Mouse (Mus musculus): Measurements from ENCODE around the gene Vmn2r2. TPM values are rescaled to one million over a fixed set of nuclear protein-coding genes. Genes with fewer than 3 reads are reported as not detected.

The Vmn2r2 gene
- not detected in 2 replicates for total RNA-seq (2014; rRNA removed; ENCODE audit: low replicate concordance)
- polyA plus RNA-seq (2015; fragmentation: Nextera tagmentation; extraction: Ambion mirVana) = not detected in 2 replicates

DNA sequence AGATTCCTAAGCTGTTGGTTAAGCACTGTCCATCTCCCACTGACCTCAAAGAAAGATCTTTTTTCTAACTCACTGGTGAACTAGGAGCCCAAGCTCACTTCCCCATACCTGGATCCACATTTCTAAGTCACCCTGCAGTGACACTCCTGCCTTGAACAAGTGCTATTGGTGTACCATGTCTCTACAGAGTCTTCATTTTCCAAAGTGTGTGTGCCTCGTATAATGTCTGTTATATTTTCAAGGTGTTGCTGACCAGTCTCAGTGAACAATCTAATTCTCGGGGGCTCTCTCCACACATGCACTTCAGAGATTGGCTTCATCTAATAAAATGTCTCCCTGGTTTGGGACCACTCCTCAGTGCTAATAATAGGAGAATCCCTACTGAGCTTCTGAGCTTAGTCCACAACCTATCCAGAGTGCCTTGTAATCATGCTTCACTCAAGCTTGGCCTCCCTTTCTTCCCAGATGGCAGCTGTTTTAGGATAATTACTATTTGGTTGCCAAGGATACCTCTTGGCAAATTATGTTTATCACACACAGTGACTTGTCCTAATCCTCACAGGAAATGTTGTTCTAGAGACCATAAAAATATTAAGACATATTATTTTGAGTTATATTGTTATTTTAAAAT, at the start of gene Vmn2r2:
Gene Vmn2r2 (minus strand): TSS at position 51 of the 631 bp plus-strand sequence.
- Histone ChIP-seq H3K27ac (ENCODE audit: low read depth) (no peak within 1 kb of the TSS), H3K4me2 (ENCODE audit: low read depth, low read length) (no peak within 1 kb of the TSS), H3K4me1 (ENCODE audit: control insufficient read depth, insufficient read depth) (no peaks in the 10 kb centered on the region), H3K9ac (replicated peaks; ENCODE audit: low read depth, low read length) (no peak within 1 kb of the TSS), H3K9me3 (replicated peaks; ENCODE audit: control insufficient read depth, low read length) (no peaks in the 10 kb centered on the region), H3K4me3 (ENCODE audit: low read depth, low read length) (no peak within 1 kb of the TSS), H3K36me3 (replicated peaks; ENCODE audit: control insufficient read depth, insufficient read depth, low read length) (no peaks in the 10 kb centered on the region), H3K27me3 (ENCODE audit: control insufficient read depth, insufficient read depth, low read length) (no peaks in the 10 kb centered on the region)
- DNase-seq (ENCODE audit: low spot score) (no peak), ATAC-seq (ENCODE audit: insufficient read depth, low read depth) (no peak)
- TF ChIP-seq EP300 (IDR thresholded peaks at IDR 0.05; ENCODE audit: low read depth) (no peak), CTCF (IDR thresholded peaks at IDR 0.05; ENCODE audit: low read depth) (no peak)
- WGBS = 71% methylated on average over 2 of the region's 2 CpGs

DNA sequence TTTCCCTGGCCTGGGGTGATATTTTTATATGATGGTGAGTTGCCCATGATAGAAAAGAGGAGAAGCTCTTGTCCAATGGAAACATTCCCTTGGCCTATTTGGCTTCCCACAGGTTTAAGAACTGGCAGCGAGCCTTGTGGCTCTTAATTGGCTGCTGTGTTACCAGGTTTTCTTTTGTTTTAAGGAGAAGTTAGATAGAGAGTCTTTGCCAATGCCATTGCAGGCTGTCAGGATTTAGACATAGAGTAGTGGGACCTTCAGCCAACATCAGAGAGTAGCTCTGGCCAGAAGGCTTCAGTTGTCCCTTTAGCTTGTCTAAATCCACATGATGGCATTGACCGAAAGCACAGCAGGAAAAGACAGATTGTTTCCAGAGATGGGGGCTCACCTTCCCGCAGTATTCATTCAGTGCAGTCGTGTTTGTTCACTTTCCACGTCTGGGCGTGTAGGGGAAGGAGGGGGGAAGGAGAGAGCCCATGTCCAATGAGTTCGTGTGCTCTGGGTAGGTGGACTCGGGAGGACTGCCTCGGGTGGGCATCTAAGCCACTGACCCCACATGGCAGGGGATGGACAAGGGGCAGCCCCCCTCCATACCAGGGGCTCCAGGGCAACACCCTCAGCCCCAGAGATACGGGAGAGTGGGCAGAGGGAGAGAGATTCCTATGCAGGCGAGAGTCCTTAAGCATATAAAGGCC, 28.2 kb downstream of the Vmn2r2 start:
- ATAC-seq (ENCODE audit: insufficient read depth, low read depth) = no peak
- Histone ChIP-seq H3K4me1 (ENCODE audit: control insufficient read depth, insufficient read depth) (no peaks in the 10 kb centered on the region), H3K27ac (ENCODE audit: low read depth) (no peak overlapping the region), H3K9ac (replicated peaks; ENCODE audit: low read depth, low read length) (no peak overlapping the region), H3K27me3 (ENCODE audit: control insufficient read depth, insufficient read depth, low read length) (no peaks in the 10 kb centered on the region), H3K4me2 (ENCODE audit: low read depth, low read length) (no peak overlapping the region), H3K4me3 (ENCODE audit: low read depth, low read length) (no peak overlapping the region), H3K9me3 (replicated peaks; ENCODE audit: control insufficient read depth, low read length) (no peaks in the 10 kb centered on the region), H3K36me3 (replicated peaks; ENCODE audit: control insufficient read depth, insufficient read depth, low read length) (no peaks in the 10 kb centered on the region)
- no peak for DNase-seq (ENCODE audit: low spot score)
- TF ChIP-seq CTCF (IDR thresholded peaks at IDR 0.05; ENCODE audit: low read depth) (no peak), EP300 (IDR thresholded peaks at IDR 0.05; ENCODE audit: low read depth) (no peak)
- 83% methylated on average over 11 of the region's 11 CpGs for WGBS

DNA sequence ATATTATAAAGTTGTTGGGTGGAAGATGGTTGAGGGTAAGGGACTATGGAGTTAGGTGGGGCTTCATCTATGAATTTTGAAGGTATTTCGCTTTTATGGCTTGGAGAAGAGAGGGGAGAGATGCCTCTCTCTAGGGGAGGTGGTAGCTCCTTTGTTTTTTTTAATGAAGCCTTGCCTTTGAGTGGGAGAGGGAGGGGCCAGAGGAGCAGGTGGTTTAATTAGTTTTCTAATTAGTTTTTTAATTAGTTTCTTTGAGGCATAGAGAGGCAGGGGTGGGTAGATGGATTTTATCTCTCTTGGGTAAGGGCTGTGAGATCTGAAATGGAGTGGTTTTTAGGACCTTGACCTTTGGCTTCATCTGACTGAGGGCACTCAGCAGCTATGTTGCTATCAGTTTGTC, 29.0 kb downstream of the Vmn2r2 start:
- 86% methylated on average over 1 of the region's 1 CpGs for WGBS
- no peak overlapping the region for H3K4me3 ChIP-seq (ENCODE audit: low read depth, low read length)
- H3K27ac ChIP-seq (ENCODE audit: low read depth) = no peak overlapping the region
- no peaks in the 10 kb centered on the region for H3K4me1 ChIP-seq (ENCODE audit: control insufficient read depth, insufficient read depth)
- H3K36me3 ChIP-seq (replicated peaks; ENCODE audit: control insufficient read depth, insufficient read depth, low read length) = no peaks in the 10 kb centered on the region
- ATAC-seq (ENCODE audit: insufficient read depth, low read depth) (no peak), DNase-seq (ENCODE audit: low spot score) (no peak)
- no peak overlapping the region for H3K9ac ChIP-seq (replicated peaks; ENCODE audit: low read depth, low read length)
- H3K27me3 ChIP-seq (ENCODE audit: control insufficient read depth, insufficient read depth, low read length) = no peaks in the 10 kb centered on the region
- H3K4me2 ChIP-seq (ENCODE audit: low read depth, low read length) = no peak overlapping the region
- no peaks in the 10 kb centered on the region for H3K9me3 ChIP-seq (replicated peaks; ENCODE audit: control insufficient read depth, low read length)
- TF ChIP-seq CTCF (IDR thresholded peaks at IDR 0.05; ENCODE audit: low read depth) = no peak
- TF ChIP-seq EP300 (IDR thresholded peaks at IDR 0.05; ENCODE audit: low read depth) = no peak

DNA sequence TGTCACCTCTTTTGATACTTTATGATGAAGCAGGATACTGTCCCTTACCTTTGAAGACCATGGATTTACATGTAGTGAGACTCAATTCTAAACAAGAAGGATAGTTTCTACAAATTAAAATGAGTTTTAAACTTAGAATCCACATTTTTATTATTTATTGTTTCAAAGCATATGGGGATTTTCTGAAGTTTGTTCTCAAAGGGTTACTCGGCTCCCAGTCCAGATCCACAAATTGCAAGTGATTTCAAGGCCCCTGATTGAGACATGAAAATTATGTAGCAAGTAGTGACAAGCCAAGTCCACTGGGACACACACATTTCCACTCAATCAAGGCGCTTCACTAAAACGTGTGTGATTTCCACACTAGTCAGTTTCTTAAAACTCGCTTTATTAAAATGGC, 60.5 kb downstream of the Vmn2r2 start, which contains the start of gene Vmn2r1:
Gene Vmn2r1 (plus strand): TSS at position 301 of the 400 bp plus-strand sequence.
- H3K4me3 ChIP-seq (ENCODE audit: low read depth, low read length) = no peak within 1 kb of the TSS
- no peaks in the 10 kb centered on the region for H3K36me3 ChIP-seq (replicated peaks; ENCODE audit: control insufficient read depth, insufficient read depth, low read length)
- H3K4me2 ChIP-seq (ENCODE audit: low read depth, low read length) = no peak within 1 kb of the TSS
- no peak within 1 kb of the TSS for H3K9ac ChIP-seq (replicated peaks; ENCODE audit: low read depth, low read length)
- H3K9me3 ChIP-seq (replicated peaks; ENCODE audit: control insufficient read depth, low read length) = no peaks in the 10 kb centered on the region
- DNase-seq (ENCODE audit: low spot score) = no peak
- H3K27me3 ChIP-seq (ENCODE audit: control insufficient read depth, insufficient read depth, low read length) = no peaks in the 10 kb centered on the region
- TF ChIP-seq CTCF (IDR thresholded peaks at IDR 0.05; ENCODE audit: low read depth) = no peak
- TF ChIP-seq EP300 (IDR thresholded peaks at IDR 0.05; ENCODE audit: low read depth) = no peak
- ATAC-seq (ENCODE audit: insufficient read depth, low read depth) = no peak
- no peaks in the 10 kb centered on the region for H3K4me1 ChIP-seq (ENCODE audit: control insufficient read depth, insufficient read depth)
- H3K27ac ChIP-seq (ENCODE audit: low read depth) = no peak within 1 kb of the TSS
- 81% methylated on average over 4 of the region's 4 CpGs for WGBS

Other genes with a start within 250 kb of the Vmn2r2 start
- not detected in 2 replicates for gene Plch1, start 242.5 kb downstream of the Vmn2r2 start, total RNA-seq (2014; rRNA removed; ENCODE audit: low replicate concordance)
- 0.07 and 0.14 TPM in 2 replicates for gene Plch1, start 242.5 kb downstream of the Vmn2r2 start, polyA plus RNA-seq (2015; fragmentation: Nextera tagmentation; extraction: Ambion mirVana)
- 2.4 and 3.1 TPM in 2 replicates for gene E130311K13Rik, start 212.5 kb downstream of the Vmn2r2 start, total RNA-seq (2014; rRNA removed; ENCODE audit: low replicate concordance)
- 6.0 and 7.3 TPM in 2 replicates for gene E130311K13Rik, start 212.5 kb downstream of the Vmn2r2 start, polyA plus RNA-seq (2015; fragmentation: Nextera tagmentation; extraction: Ambion mirVana)
- gene Slc33a1, start 177.2 kb downstream of the Vmn2r2 start, total RNA-seq (2014; rRNA removed; ENCODE audit: low replicate concordance) = 24.0 and 31.9 TPM in 2 replicates
- gene Slc33a1, start 177.2 kb downstream of the Vmn2r2 start, polyA plus RNA-seq (2015; fragmentation: Nextera tagmentation; extraction: Ambion mirVana) = 9.4 TPM in 2 replicates
- 19.0 and 20.9 TPM in 2 replicates for gene Gmps, start 165.8 kb downstream of the Vmn2r2 start, total RNA-seq (2014; rRNA removed; ENCODE audit: low replicate concordance)
- 26.4 and 27.4 TPM in 2 replicates for gene Gmps, start 165.8 kb downstream of the Vmn2r2 start, polyA plus RNA-seq (2015; fragmentation: Nextera tagmentation; extraction: Ambion mirVana)
- not detected in 2 replicates for gene Vmn2r1, start 60.4 kb downstream of the Vmn2r2 start, total RNA-seq (2014; rRNA removed; ENCODE audit: low replicate concordance)
- 0.03 and 0.04 TPM in 2 replicates for gene Vmn2r1, start 60.4 kb downstream of the Vmn2r2 start, polyA plus RNA-seq (2015; fragmentation: Nextera tagmentation; extraction: Ambion mirVana)
- not detected in 2 replicates for gene Vmn2r3, start 147.8 kb upstream of the Vmn2r2 start, total RNA-seq (2014; rRNA removed; ENCODE audit: low replicate concordance)
- gene Vmn2r3, start 147.8 kb upstream of the Vmn2r2 start, polyA plus RNA-seq (2015; fragmentation: Nextera tagmentation; extraction: Ambion mirVana) = not detected in 2 replicates

All from heart, postnatal 0 days (tissue).